Mouse (Mus musculus): ENCODE data around the gene Barx2. TPM values are rescaled to one million over a fixed set of nuclear protein-coding genes. Genes with fewer than 3 reads are reported as not detected.

The Barx2 gene
- polyA plus RNA-seq, 1 experiment from 2014 or later = 0.31 TPM

DNA sequence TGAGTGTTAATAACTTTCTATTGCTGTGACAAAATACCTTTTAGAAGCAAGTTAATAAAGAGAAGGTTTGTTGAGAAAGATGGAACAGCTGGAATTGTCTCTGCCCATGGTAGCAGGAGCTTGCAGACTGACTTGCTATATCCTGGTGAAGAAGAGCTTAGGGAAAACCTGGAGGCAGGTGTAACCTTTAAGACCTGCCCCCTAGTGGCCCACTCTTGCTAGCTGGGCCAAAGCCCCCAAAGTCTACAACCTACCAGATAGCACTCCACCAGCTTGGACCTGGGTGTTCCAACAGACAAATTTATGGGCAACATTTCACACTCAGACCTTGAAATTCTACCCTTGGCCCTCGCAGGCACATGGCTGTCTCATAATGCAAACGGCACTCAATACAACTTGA, 104.5 kb downstream of the Barx2 start:
- no peak for DNase-seq (ENCODE audit: low spot score)
- no peaks in the 10 kb centered on the region for H3K9me3 ChIP-seq (ENCODE audit: control insufficient read depth, low read length)
- no peaks in the 10 kb centered on the region for H3K36me3 ChIP-seq (ENCODE audit: control insufficient read depth, insufficient read depth, low read length)
- ATAC-seq (ENCODE audit: insufficient read depth, low FRiP score, low TSS enrichment) = no peak
- H3K4me2 ChIP-seq (ENCODE audit: low read depth) = no peak overlapping the region
- no peak overlapping the region for H3K4me3 ChIP-seq (ENCODE audit: low read depth, low read length)
- H3K27me3 ChIP-seq (ENCODE audit: control insufficient read depth, insufficient read depth, low read length) = no peaks in the 10 kb centered on the region
- H3K9ac ChIP-seq (ENCODE audit: low read length) = no peak overlapping the region
- WGBS = 66% methylated on average over 2 of the region's 2 CpGs
- H3K4me1 ChIP-seq (ENCODE audit: control insufficient read depth, insufficient read depth, low read length) = no peaks in the 10 kb centered on the region
- no peak overlapping the region for H3K27ac ChIP-seq (ENCODE audit: low read depth, low read length)

DNA sequence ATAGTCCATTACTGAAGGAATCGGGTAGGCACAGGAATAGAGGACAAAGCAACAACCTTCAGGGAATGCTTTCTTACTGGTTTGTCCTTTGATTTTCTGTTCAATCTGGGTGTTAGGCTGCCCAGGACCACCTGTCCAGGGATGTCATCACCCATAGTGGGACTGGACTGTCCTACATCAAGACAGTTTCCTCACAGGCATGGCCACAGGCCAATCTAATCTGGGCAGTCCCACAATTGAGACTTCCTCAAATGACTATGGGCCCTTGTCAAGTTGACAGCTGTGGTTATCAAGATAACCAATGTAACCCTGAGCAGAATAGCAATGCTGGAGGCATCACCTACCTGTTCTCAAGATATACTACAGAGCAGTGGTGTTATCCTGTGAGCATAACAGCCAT, 110.6 kb downstream of the Barx2 start:
- H3K4me3 ChIP-seq (ENCODE audit: low read depth, low read length) = no peak overlapping the region
- no peak overlapping the region for H3K4me2 ChIP-seq (ENCODE audit: low read depth)
- no peaks in the 10 kb centered on the region for H3K4me1 ChIP-seq (ENCODE audit: control insufficient read depth, insufficient read depth, low read length)
- no peak for ATAC-seq (ENCODE audit: insufficient read depth, low FRiP score, low TSS enrichment)
- no peak for DNase-seq (ENCODE audit: low spot score)
- no peak overlapping the region for H3K27ac ChIP-seq (ENCODE audit: low read depth, low read length)
- 92% methylated on average over 1 of the region's 1 CpGs for WGBS
- no peaks in the 10 kb centered on the region for H3K36me3 ChIP-seq (ENCODE audit: control insufficient read depth, insufficient read depth, low read length)
- H3K9me3 ChIP-seq (ENCODE audit: control insufficient read depth, low read length) = no peaks in the 10 kb centered on the region
- H3K9ac ChIP-seq (ENCODE audit: low read length) = no peak overlapping the region
- H3K27me3 ChIP-seq (ENCODE audit: control insufficient read depth, insufficient read depth, low read length) = no peaks in the 10 kb centered on the region

Other genes with a start within 250 kb of the Barx2 start
- gene Arhgap32, start 202.7 kb upstream of the Barx2 start, polyA plus RNA-seq (2014; fragmentation: Nextera tagmentation; extraction: Ambion mirVana) = 11.4 and 11.9 TPM in 2 replicates

Measured in neural tube, embryonic 11.5 days (tissue).